Mouse (Mus musculus) lung, adult 2 months (tissue): ENCODE measurements around the gene Cep135.

Experiments used
- CTCF ChIP-seq: fragments of 200-500 bp; IDR thresholded peaks from 2 replicates; pipeline ENCODE4 v1.5.1; 2011; ENCODE audit warnings: mild to moderate bottlenecking, low read length, control low read depth; ENCODE audit not compliant: insufficient read depth
- POLR2A ChIP-seq: fragments of 200-500 bp; IDR thresholded peaks from 2 replicates; pipeline ENCODE4 v1.6.1; 2011; ENCODE audit warnings: low read depth, mild to moderate bottlenecking, control low read depth, low read length, borderline replicate concordance; ENCODE audit errors: extremely low read depth

GRCm38 (mm10) chr5:76683455-76683854 lies 95.0 kb downstream of the Cep135 start:
- TF ChIP-seq CTCF = no peak
- no peak for TF ChIP-seq POLR2A
